Mouse (Mus musculus) cerebellum, adult 2 months (tissue): Measurements from ENCODE around the gene Msln.

Source experiments
- CTCF ChIP-seq: fragments of 200-500 bp; IDR thresholded peaks from 2 replicates; pipeline ENCODE4 v1.5.1; 2011; ENCODE audit warnings: low read depth, mild to moderate bottlenecking, control low read depth, low read length, moderate library complexity, borderline replicate concordance; ENCODE audit not compliant: insufficient read depth
- POLR2A ChIP-seq: fragments of 200-500 bp; IDR thresholded peaks from 2 replicates; pipeline ENCODE4 v1.6.1; 2011; ENCODE audit warnings: low read length, control low read depth, borderline replicate concordance; ENCODE audit not compliant: insufficient read depth

- no peak for TF ChIP-seq CTCF
- no peak for TF ChIP-seq POLR2A
These were observed 36.5 kb downstream of the Msln start for GRCm38 (mm10) chr17:25717691-25718090.
